Mouse (Mus musculus): ENCODE data around the gene Dnmbp. TPM values are rescaled to one million over a fixed set of nuclear protein-coding genes. Genes with fewer than 3 reads are reported as not detected.

The Dnmbp gene
- polyA plus RNA-seq, 1 experiment, result 12.7 TPM

- no peaks in the 10 kb centered on the region for H3K4me1 ChIP-seq (replicated peaks; ENCODE audit: control insufficient read depth, insufficient read depth, low read length)
- TF ChIP-seq CTCF (IDR thresholded peaks at IDR 0.05; ENCODE audit: borderline replicate concordance, control insufficient read depth, extremely low read depth, insufficient read depth, low read length, poor library complexity) (no peak), POLR2A (IDR thresholded peaks at IDR 0.05; ENCODE audit: control insufficient read depth, extremely low read depth, insufficient read depth, low read length, poor library complexity) (no peak)
- DNase-seq, result no peak
- no peak overlapping the region for H3K4me3 ChIP-seq (ENCODE audit: control insufficient read depth, insufficient read depth, low read length)
- no peaks in the 10 kb centered on the region for H3K36me3 ChIP-seq (ENCODE audit: control insufficient read depth, insufficient read depth, low read length)
- H3K27me3 ChIP-seq (ENCODE audit: control insufficient read depth, insufficient read depth, low read length), result no peaks in the 10 kb centered on the region
- no peak overlapping the region for H3K27ac ChIP-seq (ENCODE audit: control insufficient read depth, insufficient read depth, low read length)
- WGBS, result 57% methylated on average over 4 of the region's 4 CpGs
These were observed 130.7 kb downstream of the Dnmbp start for GRCm38 (mm10) chr19:43809331-43809730.

GRCm38 (mm10) chr19:43803866-43804265, 136.1 kb downstream of the Dnmbp start:
- no peak for DNase-seq
- H3K27me3 ChIP-seq (ENCODE audit: control insufficient read depth, insufficient read depth, low read length), result no peaks in the 10 kb centered on the region
- H3K4me3 ChIP-seq (ENCODE audit: control insufficient read depth, insufficient read depth, low read length), result no peak overlapping the region
- WGBS, result 96% methylated on average over 10 of the region's 10 CpGs
- no peak overlapping the region for H3K27ac ChIP-seq (ENCODE audit: control insufficient read depth, insufficient read depth, low read length)
- TF ChIP-seq POLR2A (IDR thresholded peaks at IDR 0.05; ENCODE audit: control insufficient read depth, extremely low read depth, insufficient read depth, low read length, poor library complexity), result no peak
- no peak for TF ChIP-seq CTCF (IDR thresholded peaks at IDR 0.05; ENCODE audit: borderline replicate concordance, control insufficient read depth, extremely low read depth, insufficient read depth, low read length, poor library complexity)
- no peaks in the 10 kb centered on the region for H3K4me1 ChIP-seq (replicated peaks; ENCODE audit: control insufficient read depth, insufficient read depth, low read length)
- no peaks in the 10 kb centered on the region for H3K36me3 ChIP-seq (ENCODE audit: control insufficient read depth, insufficient read depth, low read length)

GRCm38 (mm10) chr19:43801427-43802051, 138.5 kb downstream of the Dnmbp start:
- no peak for TF ChIP-seq CTCF (IDR thresholded peaks at IDR 0.05; ENCODE audit: borderline replicate concordance, control insufficient read depth, extremely low read depth, insufficient read depth, low read length, poor library complexity)
- no peaks in the 10 kb centered on the region for H3K36me3 ChIP-seq (ENCODE audit: control insufficient read depth, insufficient read depth, low read length)
- H3K27me3 ChIP-seq (ENCODE audit: control insufficient read depth, insufficient read depth, low read length), result no peaks in the 10 kb centered on the region
- DNase-seq, result no peak
- no peaks in the 10 kb centered on the region for H3K4me1 ChIP-seq (replicated peaks; ENCODE audit: control insufficient read depth, insufficient read depth, low read length)
- 23% methylated on average over 9 of the region's 9 CpGs for WGBS
- H3K27ac ChIP-seq (ENCODE audit: control insufficient read depth, insufficient read depth, low read length), result no peak overlapping the region
- H3K4me3 ChIP-seq (ENCODE audit: control insufficient read depth, insufficient read depth, low read length), result no peak overlapping the region

GRCm38 (mm10) chr19:43797216-43797615, 142.8 kb downstream of the Dnmbp start:
- no peaks in the 10 kb centered on the region for H3K36me3 ChIP-seq (ENCODE audit: control insufficient read depth, insufficient read depth, low read length)
- H3K4me3 ChIP-seq (ENCODE audit: control insufficient read depth, insufficient read depth, low read length), result no peak overlapping the region
- 81% methylated on average over 5 of the region's 5 CpGs for WGBS
- no peak overlapping the region for H3K27ac ChIP-seq (ENCODE audit: control insufficient read depth, insufficient read depth, low read length)
- TF ChIP-seq CTCF (IDR thresholded peaks at IDR 0.05; ENCODE audit: borderline replicate concordance, control insufficient read depth, extremely low read depth, insufficient read depth, low read length, poor library complexity) (no peak), POLR2A (IDR thresholded peaks at IDR 0.05; ENCODE audit: control insufficient read depth, extremely low read depth, insufficient read depth, low read length, poor library complexity) (no peak)
- no peaks in the 10 kb centered on the region for H3K4me1 ChIP-seq (replicated peaks; ENCODE audit: control insufficient read depth, insufficient read depth, low read length)
- H3K27me3 ChIP-seq (ENCODE audit: control insufficient read depth, insufficient read depth, low read length), result no peaks in the 10 kb centered on the region
- no peak for DNase-seq

Other genes starting within 250 kb of the Dnmbp start
- gene Cutc, start 187.2 kb downstream of the Dnmbp start, polyA plus RNA-seq (2012; rRNA removed), result 5.4 and 5.5 TPM in 2 replicates
- gene Cox15, start 187.2 kb downstream of the Dnmbp start, polyA plus RNA-seq (2012; rRNA removed), result 17.3 and 17.4 TPM in 2 replicates
- gene Abcc2, start 158.0 kb downstream of the Dnmbp start, polyA plus RNA-seq (2012; rRNA removed), result 0.46 and 1.1 TPM in 2 replicates
- 0.27 and 0.45 TPM in 2 replicates for gene Cpn1, start 46.4 kb upstream of the Dnmbp start, polyA plus RNA-seq (2012; rRNA removed)
- gene Cyp2c23, start 89.0 kb upstream of the Dnmbp start, polyA plus RNA-seq (2012; rRNA removed), result 0.31 TPM in 1 of 2 replicates, not detected in the other
- 5.5 and 8.0 TPM in 2 replicates for gene Erlin1, start 129.6 kb upstream of the Dnmbp start, polyA plus RNA-seq (2012; rRNA removed)
- gene Chuk, start 167.3 kb upstream of the Dnmbp start, polyA plus RNA-seq (2012; rRNA removed), result 23.6 and 26.4 TPM in 2 replicates
- 9.3 and 11.8 TPM in 2 replicates for gene Cwf19l1, start 195.7 kb upstream of the Dnmbp start, polyA plus RNA-seq (2012; rRNA removed)
- 35.5 and 44.4 TPM in 2 replicates for gene Bloc1s2, start 206.3 kb upstream of the Dnmbp start, polyA plus RNA-seq (2012; rRNA removed)

Measured in thymus, adult 2 months (tissue).